Mouse (Mus musculus): ENCODE measurements around the gene Tpcn1. TPM values are rescaled to one million over a fixed set of nuclear protein-coding genes. Genes with fewer than 3 reads are reported as not detected.
"Not testable (repeated sequence)": the region's sequence is repeated elsewhere in the genome, so short reads cannot be mapped to it uniquely, and the experiment has no call there.

Gene Tpcn1
- polyA plus RNA-seq, 1 experiment from 2014 or later, result 15.1 TPM

- not testable (repeated sequence) for H3K4me2 ChIP-seq; H3K9me3 ChIP-seq; H3K9ac ChIP-seq; H3K27ac ChIP-seq; H3K27me3 ChIP-seq; H3K36me3 ChIP-seq (replicated peaks); H3K4me3 ChIP-seq (replicated peaks); ATAC-seq (ENCODE audit: low FRiP score)
- H3K4me1 ChIP-seq, result peaks cover 17% of the 10 kb centered on the region
- 90% methylated on average over 9 of the region's 9 CpGs for WGBS
These were observed 87.9 kb downstream of the Tpcn1 start for GRCm38 (mm10) chr5:120500609-120501008.

GRCm38 (mm10) chr5:120499202-120499601 is 89.3 kb downstream of the Tpcn1 start:
- no peaks in the 10 kb centered on the region for H3K9me3 ChIP-seq

GRCm38 (mm10) chr5:120497071-120497470 is 91.4 kb downstream of the Tpcn1 start:
- Histone ChIP-seq H3K27ac (no peak overlapping the region), H3K27me3 (no peaks in the 10 kb centered on the region), H3K4me2 (no peak overlapping the region), H3K9ac (no peak overlapping the region), H3K4me1 (peaks cover 4% of the 10 kb centered on the region), H3K9me3 (no peaks in the 10 kb centered on the region), H3K36me3 (replicated peaks) (peaks cover 16% of the 10 kb centered on the region), H3K4me3 (replicated peaks) (no peak overlapping the region)
- ATAC-seq (ENCODE audit: low FRiP score), result no peak
- WGBS, result 88% methylated on average over 3 of the region's 3 CpGs

More at GRCm38 (mm10) chr5:120499202-120499601, 89.3 kb downstream of the Tpcn1 start:
- Histone ChIP-seq H3K27me3 (no peaks in the 10 kb centered on the region), H3K4me1 (peaks cover 13% of the 10 kb centered on the region), H3K4me2 (no peak overlapping the region), H3K4me3 (replicated peaks) (no peak overlapping the region), H3K9ac (no peak overlapping the region), H3K27ac (no peak overlapping the region), H3K36me3 (replicated peaks) (peaks cover 9% of the 10 kb centered on the region)
- no peak for ATAC-seq (ENCODE audit: low FRiP score)
- WGBS, result 84% methylated on average over 4 of the region's 4 CpGs

- Histone ChIP-seq H3K4me1 (no peaks in the 10 kb centered on the region), H3K9me3 (no peaks in the 10 kb centered on the region), H3K36me3 (replicated peaks) (peaks cover 19% of the 10 kb centered on the region), H3K9ac (no peak overlapping the region), H3K27ac (no peak overlapping the region), H3K4me3 (replicated peaks) (no peak overlapping the region), H3K4me2 (no peak overlapping the region), H3K27me3 (no peaks in the 10 kb centered on the region)
- 88% methylated on average over 13 of the region's 13 CpGs for WGBS
- no peak for ATAC-seq (ENCODE audit: low FRiP score)
These were observed 92.7 kb downstream of the Tpcn1 start for GRCm38 (mm10) chr5:120495703-120496226.

GRCm38 (mm10) chr5:120495064-120495702 is 93.3 kb downstream of the Tpcn1 start:
- H3K27me3 ChIP-seq, result no peaks in the 10 kb centered on the region
- H3K9me3 ChIP-seq, result no peaks in the 10 kb centered on the region
- no peak for ATAC-seq (ENCODE audit: low FRiP score)
- no peak overlapping the region for H3K4me2 ChIP-seq
- no peak overlapping the region for H3K4me3 ChIP-seq (replicated peaks)
- H3K9ac ChIP-seq, result no peak overlapping the region
- no peak overlapping the region for H3K27ac ChIP-seq
- WGBS, result 79% methylated on average over 10 of the region's 10 CpGs
- H3K4me1 ChIP-seq, result no peaks in the 10 kb centered on the region
- H3K36me3 ChIP-seq (replicated peaks), result peaks cover 19% of the 10 kb centered on the region

GRCm38 (mm10) chr5:120493873-120494395 is 94.5 kb downstream of the Tpcn1 start:
- peaks cover 24% of the 10 kb centered on the region for H3K36me3 ChIP-seq (replicated peaks)

GRCm38 (mm10) chr5:120493440-120493839 is 95.0 kb downstream of the Tpcn1 start:
- no peaks in the 10 kb centered on the region for H3K9me3 ChIP-seq
- H3K4me3 ChIP-seq (replicated peaks), result no peak overlapping the region
- ATAC-seq (ENCODE audit: low FRiP score), result no peak
- H3K4me2 ChIP-seq, result no peak overlapping the region
- no peak overlapping the region for H3K27ac ChIP-seq
- no peaks in the 10 kb centered on the region for H3K4me1 ChIP-seq
- WGBS, result 94% methylated on average over 6 of the region's 6 CpGs
- H3K27me3 ChIP-seq, result no peaks in the 10 kb centered on the region
- H3K9ac ChIP-seq, result no peak overlapping the region
- H3K36me3 ChIP-seq (replicated peaks), result peaks cover 21% of the 10 kb centered on the region

More at GRCm38 (mm10) chr5:120493873-120494395, 94.5 kb downstream of the Tpcn1 start:
- Histone ChIP-seq H3K4me1 (no peaks in the 10 kb centered on the region), H3K4me3 (replicated peaks) (no peak overlapping the region), H3K27me3 (no peaks in the 10 kb centered on the region), H3K9ac (no peak overlapping the region), H3K4me2 (no peak overlapping the region), H3K9me3 (no peaks in the 10 kb centered on the region), H3K27ac (no peak overlapping the region)
- ATAC-seq (ENCODE audit: low FRiP score), result no peak
- WGBS, result 85% methylated on average over 9 of the region's 9 CpGs

GRCm38 (mm10) chr5:120492437-120492836 is 96.0 kb downstream of the Tpcn1 start:
- Histone ChIP-seq H3K4me3 (replicated peaks) (no peak overlapping the region), H3K4me1 (no peaks in the 10 kb centered on the region), H3K27me3 (no peaks in the 10 kb centered on the region), H3K27ac (no peak overlapping the region), H3K4me2 (no peak overlapping the region), H3K36me3 (replicated peaks) (peaks cover 20% of the 10 kb centered on the region), H3K9ac (no peak overlapping the region), H3K9me3 (no peaks in the 10 kb centered on the region)
- no peak for ATAC-seq (ENCODE audit: low FRiP score)
- 53% methylated on average over 11 of the region's 11 CpGs for WGBS

- H3K27ac ChIP-seq, result no peak overlapping the region
- no peak overlapping the region for H3K4me3 ChIP-seq (replicated peaks)
- no peak overlapping the region for H3K4me2 ChIP-seq
- H3K4me1 ChIP-seq, result no peaks in the 10 kb centered on the region
- 86% methylated on average over 8 of the region's 8 CpGs for WGBS
- no peaks in the 10 kb centered on the region for H3K27me3 ChIP-seq
- no peak overlapping the region for H3K9ac ChIP-seq
- peaks cover 37% of the 10 kb centered on the region for H3K36me3 ChIP-seq (replicated peaks)
- no peak for ATAC-seq (ENCODE audit: low FRiP score)
- no peaks in the 10 kb centered on the region for H3K9me3 ChIP-seq
These were observed 97.7 kb downstream of the Tpcn1 start for GRCm38 (mm10) chr5:120490679-120491192.

GRCm38 (mm10) chr5:120487844-120488243 is 100.6 kb downstream of the Tpcn1 start:
- no peak overlapping the region for H3K27ac ChIP-seq
- peaks cover 60% of the 10 kb centered on the region for H3K36me3 ChIP-seq (replicated peaks)
- no peaks in the 10 kb centered on the region for H3K9me3 ChIP-seq
- H3K4me2 ChIP-seq, result no peak overlapping the region
- WGBS, result 90% methylated on average over 8 of the region's 8 CpGs
- no peak for ATAC-seq (ENCODE audit: low FRiP score)
- no peaks in the 10 kb centered on the region for H3K27me3 ChIP-seq
- no peak overlapping the region for H3K4me3 ChIP-seq (replicated peaks)
- no peaks in the 10 kb centered on the region for H3K4me1 ChIP-seq
- H3K9ac ChIP-seq, result no peak overlapping the region

Data from forebrain, embryonic 12.5 days (tissue).